Mouse (Mus musculus): ENCODE measurements around the gene Fam45a.
"Not testable (repeated sequence)": the region's sequence is repeated elsewhere in the genome, so short reads cannot be mapped to it uniquely, and the experiment has no call there.

The Fam45a gene

DNA sequence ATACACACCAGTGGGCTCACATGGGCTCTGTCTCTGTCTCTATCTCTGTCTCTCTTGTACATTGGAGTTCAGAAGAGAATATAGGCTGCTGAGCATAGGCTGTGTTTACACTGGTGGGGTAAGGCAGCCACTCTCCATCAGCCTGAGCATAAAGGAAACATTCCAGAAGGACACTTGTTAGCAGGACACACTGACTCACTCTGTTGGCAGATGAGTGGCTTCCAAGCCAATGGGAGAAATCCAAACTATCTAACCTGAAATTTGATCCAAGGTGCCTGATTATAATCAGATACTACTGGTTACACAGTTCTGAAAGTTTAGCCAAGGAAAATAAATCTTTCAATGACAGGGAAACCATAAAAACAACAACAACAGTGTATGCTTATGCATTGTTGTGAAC, 34.3 kb downstream of the Fam45a start:
- no peak for DNase-seq (ENCODE audit: low read depth, low spot score)

DNA sequence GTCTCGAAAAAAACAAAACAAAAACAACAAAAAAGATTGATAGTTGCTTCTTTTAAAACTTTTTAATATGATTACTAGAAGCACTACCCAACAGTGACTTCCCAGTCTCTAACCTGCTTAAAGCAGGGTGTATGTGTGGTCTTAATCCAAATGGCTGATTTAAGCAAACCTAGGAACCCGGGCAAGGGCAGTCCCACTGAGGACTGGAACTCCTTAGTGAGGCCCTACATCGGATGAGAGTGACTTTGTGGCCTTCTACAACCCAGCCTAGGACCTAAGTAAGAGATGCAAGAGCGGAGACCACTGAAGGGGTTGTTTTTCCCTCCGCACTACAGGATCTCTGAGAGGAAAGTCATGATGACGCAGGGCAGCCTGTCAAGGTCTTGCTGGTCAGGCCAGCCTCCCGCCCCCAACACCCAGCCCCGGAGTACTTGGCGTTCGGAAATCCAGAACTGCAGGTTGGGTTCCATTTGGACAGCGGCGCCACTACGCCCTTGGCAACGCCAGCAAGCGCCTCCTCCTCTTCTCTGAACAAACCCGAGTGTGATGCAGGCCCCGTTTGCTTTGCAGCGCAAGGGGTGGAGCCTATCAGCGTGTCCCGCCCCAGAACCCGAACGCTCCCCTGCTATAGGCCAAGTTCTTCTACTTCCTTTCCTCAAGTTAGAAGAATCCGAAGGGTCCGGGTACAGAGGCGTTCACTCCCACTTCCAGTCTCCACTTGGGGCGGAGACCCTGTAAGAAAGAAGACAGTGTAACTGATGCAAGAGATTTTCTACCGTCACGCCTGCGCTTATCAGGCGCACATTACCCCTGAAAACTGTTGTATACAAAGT, 49.7 kb downstream of the Fam45a start, which contains the start of gene Sfxn4:
Sfxn4 (minus strand) TSS at position 612 of the 833 bp plus-strand sequence.
- DNase-seq (ENCODE audit: low read depth, low spot score) = peak; percentile 94

GRCm38 (mm10) chr19:60866169-60866568, 54.8 kb downstream of the Fam45a start:
- not testable (repeated sequence) for DNase-seq (ENCODE audit: low read depth, low spot score)

DNA sequence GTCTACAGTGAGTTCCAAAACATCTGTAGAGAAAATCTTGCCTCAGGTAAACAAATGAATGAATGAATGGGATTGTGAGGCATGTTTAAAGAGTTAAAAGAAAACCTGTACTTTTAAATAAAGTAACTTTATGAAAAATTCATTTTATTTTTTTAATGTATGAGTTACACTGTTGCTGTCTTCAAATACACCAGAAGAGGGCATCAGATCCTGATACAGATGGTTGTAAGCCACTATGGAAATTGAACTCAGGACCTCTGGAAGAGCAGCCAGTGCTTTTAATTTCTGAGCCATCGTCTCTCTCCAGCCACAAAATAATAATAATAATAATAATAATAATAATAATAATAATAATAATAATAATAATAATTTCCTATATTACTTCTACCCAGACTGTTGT, 59.1 kb downstream of the Fam45a start:
- DNase-seq (ENCODE audit: low read depth, low spot score) = no peak

DNA sequence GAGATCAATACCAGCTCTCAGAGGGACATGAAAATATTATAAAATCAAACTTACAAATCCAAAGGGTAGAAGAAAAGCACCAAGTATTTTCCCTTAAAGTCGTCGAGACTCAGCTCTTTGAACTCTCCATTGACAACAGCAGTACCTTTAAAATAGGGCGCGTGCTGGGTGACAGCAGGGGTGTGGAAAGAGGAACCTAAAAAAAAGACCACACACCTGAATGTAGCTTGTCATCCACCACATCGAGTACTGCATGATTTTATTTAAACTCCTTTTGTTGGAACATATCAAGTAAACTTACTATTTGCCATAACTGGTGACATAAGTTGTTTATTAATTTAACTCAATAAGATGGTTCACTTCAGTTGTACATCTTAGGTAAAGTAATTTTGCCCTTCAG, 60.0 kb downstream of the Fam45a start:
- no peak for DNase-seq (ENCODE audit: low read depth, low spot score)

- DNase-seq (ENCODE audit: low read depth, low spot score) = no peak
Observed at GRCm38 (mm10) chr19:60872272-60872671, 60.9 kb downstream of the Fam45a start.

DNA sequence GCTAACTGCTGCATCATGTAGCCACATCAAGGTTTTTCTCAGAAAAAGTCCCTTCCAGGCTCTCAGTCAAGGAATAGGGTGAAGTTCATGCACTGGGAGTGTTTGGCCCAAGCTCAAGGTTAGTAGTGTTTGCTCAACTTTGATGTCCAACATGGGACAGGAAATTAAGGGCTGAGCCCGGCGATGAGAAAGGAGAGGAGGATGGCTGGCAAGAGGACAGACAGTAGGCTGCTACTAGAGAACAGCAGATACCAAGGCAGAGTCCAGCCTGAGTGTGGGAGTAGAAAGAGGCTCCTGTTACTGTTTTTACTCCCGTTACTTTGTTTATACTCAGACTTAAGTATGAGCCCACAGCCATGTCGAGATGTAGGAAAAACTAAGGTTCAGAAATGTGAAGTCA, 62.1 kb downstream of the Fam45a start:
- DNase-seq (ENCODE audit: low read depth, low spot score) = no peak

- peak; percentile 91 for DNase-seq (ENCODE audit: low read depth, low spot score)
Observed at GRCm38 (mm10) chr19:60874064-60874694, 62.8 kb downstream of the Fam45a start, which contains the start of gene Prdx3. TSS of gene Prdx3 (minus strand) at chr19:60874556.

- DNase-seq (ENCODE audit: low read depth, low spot score) = no peak
Observed at GRCm38 (mm10) chr19:60883129-60883528, 71.7 kb downstream of the Fam45a start.

Data from telencephalon, adult 2 months (tissue).